Mouse (Mus musculus): Measurements from ENCODE around the gene Il22ra1.

Gene Il22ra1

GRCm38 (mm10) chr4:135736903-135737302 is 8.9 kb downstream of the Il22ra1 start:
- DNase-seq (ENCODE audit: low spot score in 2 of 2) = no peak

DNA sequence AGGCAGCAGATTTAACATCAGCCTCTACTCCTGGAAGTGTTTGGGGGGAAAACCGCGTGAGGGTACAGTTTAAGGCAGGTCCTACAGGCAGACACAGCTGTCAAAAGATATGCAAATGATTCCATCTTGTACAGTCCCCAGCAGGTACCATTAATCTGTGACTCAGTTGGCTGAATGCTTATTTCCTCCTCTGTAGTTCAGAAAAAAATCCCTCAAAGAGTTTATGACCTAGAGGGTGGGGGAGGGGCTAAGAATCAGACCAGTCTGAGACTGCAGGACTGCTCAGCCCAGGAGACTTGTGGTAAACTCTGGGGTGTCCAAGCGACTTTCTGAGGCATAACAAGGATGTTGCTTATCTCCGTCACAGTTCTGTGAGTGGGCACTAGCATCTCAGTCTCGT is 10.3 kb downstream of the Il22ra1 start:
- DNase-seq (ENCODE audit: low spot score in 2 of 2) = no peak

GRCm38 (mm10) chr4:135739148-135739547 is 11.2 kb downstream of the Il22ra1 start:
- no peak for DNase-seq (ENCODE audit: low spot score in 2 of 2)

DNA sequence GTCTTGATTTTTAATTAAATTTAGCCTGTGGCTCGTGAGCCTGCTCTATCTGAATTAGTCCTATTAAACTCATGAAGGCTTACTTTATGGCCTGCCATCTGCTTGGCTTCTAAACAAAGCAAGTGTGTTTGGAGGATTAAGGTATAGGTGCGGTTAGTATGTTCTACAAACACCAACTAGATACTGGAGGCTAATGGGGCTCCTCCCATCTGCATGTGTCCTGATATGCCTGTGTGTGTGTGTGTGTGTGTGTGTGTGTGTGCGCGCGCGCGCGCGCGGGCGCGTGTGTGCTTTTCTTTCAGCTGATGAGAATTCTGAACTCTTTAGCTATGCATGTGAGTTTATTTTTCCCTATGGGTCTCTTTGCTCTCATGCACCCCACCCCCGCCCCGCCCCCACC is 11.7 kb downstream of the Il22ra1 start:
- no peak for DNase-seq (ENCODE audit: low spot score in 2 of 2)

- no peak for DNase-seq (ENCODE audit: low spot score in 2 of 2)
Observed at GRCm38 (mm10) chr4:135743520-135743919, 15.5 kb downstream of the Il22ra1 start.

DNA sequence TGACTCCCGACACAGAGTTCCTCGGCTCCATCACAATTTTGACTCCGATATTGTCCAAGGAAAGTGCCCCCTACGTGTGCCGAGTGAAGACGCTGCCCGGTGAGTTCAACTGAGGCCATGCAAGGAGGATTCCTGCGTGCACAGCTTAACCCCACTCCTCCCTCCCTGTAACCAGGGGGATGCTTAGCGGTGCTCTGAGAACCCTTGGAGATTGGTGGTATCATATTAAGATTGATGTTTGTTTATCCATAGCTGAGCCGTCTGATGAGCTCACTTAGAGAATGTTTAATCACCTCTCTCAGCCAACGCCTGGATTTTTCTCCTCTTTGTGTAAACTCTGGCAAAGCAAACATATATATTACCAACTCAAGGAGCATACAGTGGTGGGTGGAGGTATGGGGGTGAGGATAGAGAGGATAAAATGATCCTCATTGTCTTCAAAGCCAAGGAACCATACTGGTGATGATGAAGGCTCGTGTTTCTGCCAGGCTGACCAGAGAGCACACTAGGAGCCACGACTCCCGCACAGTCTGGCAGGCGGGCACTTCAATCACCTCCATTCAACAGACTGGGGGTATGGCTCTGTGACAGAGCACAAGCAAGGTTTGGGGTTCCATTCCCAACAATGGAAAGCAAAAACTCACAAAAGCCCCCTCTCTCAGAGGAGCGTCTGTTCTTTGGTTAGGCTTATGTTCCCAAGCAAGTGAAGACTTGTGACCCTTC is 16.9 kb downstream of the Il22ra1 start:
- no peak for DNase-seq (ENCODE audit: low spot score in 2 of 2)

DNA sequence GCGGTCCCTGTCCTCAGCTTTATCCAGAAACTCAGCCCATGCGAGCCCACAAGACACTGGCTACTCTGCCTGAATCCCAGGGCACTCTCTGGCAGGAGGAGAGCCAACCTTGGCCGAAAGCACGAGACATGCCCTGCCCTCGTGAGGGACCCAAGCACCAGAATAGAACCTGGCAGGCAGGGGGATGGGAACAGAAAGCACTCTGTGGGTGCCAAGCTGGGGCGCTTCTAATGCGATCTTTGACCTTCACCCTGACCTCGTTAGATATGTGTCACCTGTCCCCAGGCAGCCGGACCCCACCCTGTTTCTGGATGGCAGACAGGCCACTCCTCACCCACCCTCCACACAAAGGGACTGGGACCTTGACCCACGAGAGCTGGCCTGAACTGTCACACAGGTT is 17.6 kb downstream of the Il22ra1 start:
- no peak for DNase-seq (ENCODE audit: low spot score in 2 of 2)

- DNase-seq (ENCODE audit: low spot score in 2 of 2) = no peak
Observed at GRCm38 (mm10) chr4:135750896-135751295, 22.9 kb downstream of the Il22ra1 start.

DNA sequence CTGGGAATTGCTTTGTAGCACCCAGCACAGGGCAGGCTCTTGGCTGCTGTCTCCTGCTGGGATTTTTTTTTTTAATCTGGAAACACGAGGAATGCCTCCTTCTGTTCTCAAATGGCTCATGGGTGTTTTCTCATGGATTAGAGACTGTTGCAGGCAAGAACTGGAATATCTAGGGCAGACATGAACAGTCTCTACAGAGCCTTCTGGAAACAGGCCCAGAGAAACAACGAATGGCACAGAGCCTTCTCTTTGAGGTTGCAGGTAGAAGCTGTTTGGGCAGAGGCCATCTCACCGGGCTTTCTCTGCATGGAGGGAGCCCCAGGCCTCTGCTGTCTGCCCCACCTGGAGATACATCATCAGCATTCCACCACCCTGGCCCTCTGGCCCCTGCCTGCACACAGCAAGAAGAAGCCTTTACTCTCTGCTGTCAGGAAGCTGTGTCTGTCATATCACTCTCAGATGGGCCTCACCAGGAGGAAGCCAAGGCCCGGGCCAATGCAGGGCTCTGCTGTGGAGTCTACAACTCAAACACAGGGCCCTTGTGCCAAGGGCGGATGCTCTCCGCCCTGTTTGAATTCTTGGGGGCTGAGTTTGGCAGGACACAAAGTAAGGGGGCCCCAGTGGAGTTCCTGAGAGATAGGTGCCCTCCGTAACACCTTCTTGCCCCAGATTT is 24.3 kb downstream of the Il22ra1 start:
- no peak for DNase-seq (ENCODE audit: low spot score in 2 of 2)

DNA sequence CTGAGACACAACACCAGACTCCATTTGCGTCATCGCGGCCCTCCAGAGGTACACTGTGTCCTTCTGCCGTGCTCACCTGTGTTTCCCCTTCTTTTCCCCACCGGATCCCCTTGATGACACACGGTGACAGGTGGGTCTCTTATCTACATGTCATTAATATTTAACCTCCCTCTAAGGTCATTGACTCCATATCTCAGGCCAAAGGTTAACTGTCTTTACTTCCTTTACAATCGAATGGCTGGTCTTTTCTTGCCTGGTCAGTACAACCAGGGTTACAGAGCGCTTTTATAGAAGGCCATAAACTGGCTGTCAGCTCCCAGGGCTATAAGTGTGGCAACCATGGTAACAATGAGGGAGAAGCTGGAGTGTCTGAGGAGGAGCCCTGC is 24.8 kb downstream of the Il22ra1 start:
- no peak for DNase-seq (ENCODE audit: low spot score in 2 of 2)

- DNase-seq (ENCODE audit: low spot score in 2 of 2) = no peak
Observed at GRCm38 (mm10) chr4:135758331-135758730, 30.4 kb downstream of the Il22ra1 start.

GRCm38 (mm10) chr4:135758825-135759224 is 30.9 kb downstream of the Il22ra1 start:
- no peak for DNase-seq (ENCODE audit: low spot score in 2 of 2)

- no peak for DNase-seq (ENCODE audit: low spot score in 2 of 2)
Observed at GRCm38 (mm10) chr4:135759356-135759976, 31.5 kb downstream of the Il22ra1 start, which contains the start of gene Myom3. Gene Myom3 (plus strand): TSS chr4:135759715.

- no peak for DNase-seq (ENCODE audit: low spot score in 2 of 2)
Observed at GRCm38 (mm10) chr4:135761048-135761447, 33.1 kb downstream of the Il22ra1 start.

- no peak for DNase-seq (ENCODE audit: low spot score in 2 of 2)
Observed at GRCm38 (mm10) chr4:135761569-135761968, 33.6 kb downstream of the Il22ra1 start.

GRCm38 (mm10) chr4:135762251-135762906 is 34.4 kb downstream of the Il22ra1 start:
- DNase-seq (ENCODE audit: low spot score in 2 of 2) = peak; percentile 55 to 70

DNA sequence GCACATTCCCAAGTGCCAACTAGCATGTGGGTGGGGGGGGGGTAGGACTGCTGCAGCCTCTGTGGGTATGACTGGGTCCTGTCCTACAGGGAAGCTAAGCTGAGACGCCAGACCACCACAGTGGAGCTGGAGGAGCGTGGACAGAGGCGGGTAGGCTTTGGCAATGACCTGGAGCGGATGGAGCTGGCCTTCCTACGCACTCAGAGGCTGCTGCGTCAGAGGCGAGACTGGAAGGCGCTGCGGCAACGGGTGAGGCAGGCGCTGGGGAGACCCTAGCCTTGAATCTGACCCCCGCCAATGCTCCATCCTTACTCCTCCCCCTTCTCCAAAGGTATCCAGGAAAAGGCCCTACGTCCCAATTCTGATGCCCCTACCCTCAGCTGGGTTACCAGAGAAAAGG is 36.7 kb downstream of the Il22ra1 start:
- no peak for DNase-seq (ENCODE audit: low spot score in 2 of 2)

DNA sequence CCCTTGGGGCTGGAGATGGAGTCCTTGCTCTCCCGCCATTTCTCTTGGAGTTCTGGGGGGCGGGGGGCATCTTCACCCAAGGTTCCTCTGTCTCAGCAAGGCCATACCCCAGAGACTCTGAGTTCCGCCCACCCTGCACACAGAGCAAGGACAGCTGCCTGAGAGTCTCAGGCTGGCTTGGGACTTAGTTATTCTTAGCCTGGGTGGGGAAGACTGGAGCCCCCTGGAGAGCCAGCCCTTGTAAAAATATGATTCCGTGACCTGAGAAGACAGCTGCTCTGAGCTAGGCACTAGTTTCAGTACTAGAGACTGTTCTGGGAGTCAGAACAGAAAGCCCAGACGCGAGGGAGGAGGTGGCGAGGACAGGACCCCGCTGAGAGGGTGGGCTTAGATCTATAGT is 37.7 kb downstream of the Il22ra1 start:
- DNase-seq (ENCODE audit: low spot score in 2 of 2) = no peak

DNA sequence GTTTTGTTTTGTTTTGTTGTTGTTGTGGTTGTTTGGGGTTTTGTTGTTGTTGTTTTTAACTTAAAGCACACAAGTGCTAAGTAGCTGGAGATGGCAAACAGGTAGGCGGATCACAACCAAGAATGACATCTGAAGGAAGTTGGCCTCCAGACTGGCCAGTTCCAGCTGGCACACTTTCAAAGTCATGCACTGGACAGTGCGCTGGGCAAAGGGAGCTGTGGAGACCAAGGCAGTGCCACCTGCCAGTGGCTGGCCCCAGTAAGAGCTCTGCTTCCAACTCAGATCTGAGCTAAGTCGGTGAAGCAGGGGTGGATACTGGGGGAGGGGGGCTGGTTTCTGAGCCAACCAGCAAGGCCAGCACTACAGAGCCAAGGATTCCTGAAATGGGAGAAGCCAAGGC is 39.0 kb downstream of the Il22ra1 start:
- DNase-seq (ENCODE audit: low spot score in 2 of 2) = no peak

- DNase-seq (ENCODE audit: low spot score in 2 of 2) = peak in 1 of 2 experiments; percentile 19
Observed at GRCm38 (mm10) chr4:135768572-135769526, 40.9 kb downstream of the Il22ra1 start.

DNA sequence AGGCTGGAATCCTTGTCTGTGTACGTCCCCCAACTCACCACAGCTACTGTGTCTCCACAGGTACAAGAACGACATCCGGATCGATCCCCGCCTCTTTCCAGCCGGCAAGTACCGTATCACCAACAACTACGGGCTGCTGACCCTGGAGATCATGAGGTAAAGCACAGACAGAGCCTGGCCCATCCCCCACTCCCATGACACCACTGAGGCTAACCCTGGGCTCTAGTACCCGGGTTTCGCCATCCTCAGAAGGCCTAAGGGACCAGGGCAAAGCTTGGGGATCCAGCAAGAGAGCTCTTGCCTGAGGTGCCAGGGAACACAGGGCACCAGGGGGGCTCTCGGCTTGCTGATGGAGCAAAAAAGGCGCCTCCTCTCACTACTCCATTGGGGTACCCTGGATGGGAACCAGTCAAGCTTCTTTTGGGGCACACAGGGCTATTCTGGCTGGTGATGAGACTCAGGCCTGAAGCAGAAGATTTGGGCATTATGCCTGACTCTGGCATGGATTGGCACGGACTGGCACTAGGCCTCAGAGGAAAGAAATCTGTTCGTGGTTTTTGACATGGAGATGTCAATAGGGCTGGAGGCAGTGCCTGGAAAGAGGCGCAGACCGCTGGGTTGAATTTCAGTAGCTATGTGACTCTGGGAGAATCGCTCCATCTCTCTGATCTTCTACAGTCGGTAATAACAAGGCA is 42.8 kb downstream of the Il22ra1 start:
- DNase-seq (ENCODE audit: low spot score in 2 of 2) = no peak

Measured in thymus, postnatal 10 days (tissue).